Mouse (Mus musculus) adrenal gland, postnatal 36 days (tissue): ENCODE measurements around the gene Gpr108. TPM values are rescaled to one million over a fixed set of nuclear protein-coding genes. Genes with fewer than 3 reads are reported as not detected.

ENCODE experiments used
- DNase-seq, 2 experiments: peaks; one replicate each; pipeline ENCODE4 v3.0.0; 2021; ENCODE audit warnings: mixed read lengths in 1 of 2
- total RNA-seq, 2 experiments: library from RNA; stranded (reverse); gene quantifications; 2 replicates each; pipeline ENCODE4 v1.2.3; 2021

Gene Gpr108
- total RNA-seq, 2 experiments from 2014 or later: 78.7 to 94.2 TPM

GRCm38 (mm10) chr17:57246663-57247392 lies 1.4 kb downstream of the Gpr108 start:
- DNase-seq: no peak

- no peak for DNase-seq
These were observed 2.8 kb downstream of the Gpr108 start for GRCm38 (mm10) chr17:57245311-57245929.

GRCm38 (mm10) chr17:57243650-57244370 lies 4.4 kb downstream of the Gpr108 start:
- no peak for DNase-seq

GRCm38 (mm10) chr17:57237181-57237580 lies 11.1 kb downstream of the Gpr108 start:
- no peak for DNase-seq

GRCm38 (mm10) chr17:57235803-57236202 lies 12.4 kb downstream of the Gpr108 start:
- DNase-seq: no peak

GRCm38 (mm10) chr17:57234254-57234928 lies 13.9 kb downstream of the Gpr108 start:
- no peak for DNase-seq

- peak; percentile 20 to 45 for DNase-seq
These were observed 15.2 kb downstream of the Gpr108 start for GRCm38 (mm10) chr17:57233038-57233437.

GRCm38 (mm10) chr17:57232200-57232599 lies 16.0 kb downstream of the Gpr108 start:
- no peak for DNase-seq

- no peak for DNase-seq
These were observed 16.9 kb downstream of the Gpr108 start for GRCm38 (mm10) chr17:57231321-57231771.

GRCm38 (mm10) chr17:57230728-57231125 lies 17.5 kb downstream of the Gpr108 start:
- peak in 1 of 2 experiments; percentile 24 for DNase-seq

- DNase-seq: peak; percentile 33 to 36
These were observed 18.2 kb downstream of the Gpr108 start for GRCm38 (mm10) chr17:57229851-57230727.

GRCm38 (mm10) chr17:57228873-57229272 lies 19.4 kb downstream of the Gpr108 start:
- no peak for DNase-seq

- peak; percentile 37 to 50 for DNase-seq
These were observed 20.2 kb downstream of the Gpr108 start, which contains the start of gene C3 for GRCm38 (mm10) chr17:57228014-57228413. C3 (minus strand) TSS chr17:57228136.

GRCm38 (mm10) chr17:57227468-57227867 lies 20.8 kb downstream of the Gpr108 start:
- no peak for DNase-seq

GRCm38 (mm10) chr17:57223313-57223712 lies 24.9 kb downstream of the Gpr108 start:
- DNase-seq: no peak

- no peak for DNase-seq
These were observed 26.3 kb downstream of the Gpr108 start for GRCm38 (mm10) chr17:57221911-57222310.

- DNase-seq: peak; percentile 34 to 41
These were observed 28.4 kb downstream of the Gpr108 start for GRCm38 (mm10) chr17:57219884-57220207.

GRCm38 (mm10) chr17:57219167-57219883 lies 28.9 kb downstream of the Gpr108 start:
- peak; percentile 83 to 87 for DNase-seq

GRCm38 (mm10) chr17:57218335-57218900 lies 29.8 kb downstream of the Gpr108 start:
- peak in 1 of 2 experiments; percentile 31 for DNase-seq

- no peak for DNase-seq
These were observed 33.4 kb downstream of the Gpr108 start for GRCm38 (mm10) chr17:57214676-57215387.
